Mouse (Mus musculus) embryo, embryonic 10 days (tissue): Measurements from ENCODE around the gene Edn2.

Experiments used
- DNase-seq: peaks from one replicate; pipeline ENCODE4 v3.0.0-alpha.2; 2015; ENCODE audit warnings: low spot score

Edn2 gene

DNA sequence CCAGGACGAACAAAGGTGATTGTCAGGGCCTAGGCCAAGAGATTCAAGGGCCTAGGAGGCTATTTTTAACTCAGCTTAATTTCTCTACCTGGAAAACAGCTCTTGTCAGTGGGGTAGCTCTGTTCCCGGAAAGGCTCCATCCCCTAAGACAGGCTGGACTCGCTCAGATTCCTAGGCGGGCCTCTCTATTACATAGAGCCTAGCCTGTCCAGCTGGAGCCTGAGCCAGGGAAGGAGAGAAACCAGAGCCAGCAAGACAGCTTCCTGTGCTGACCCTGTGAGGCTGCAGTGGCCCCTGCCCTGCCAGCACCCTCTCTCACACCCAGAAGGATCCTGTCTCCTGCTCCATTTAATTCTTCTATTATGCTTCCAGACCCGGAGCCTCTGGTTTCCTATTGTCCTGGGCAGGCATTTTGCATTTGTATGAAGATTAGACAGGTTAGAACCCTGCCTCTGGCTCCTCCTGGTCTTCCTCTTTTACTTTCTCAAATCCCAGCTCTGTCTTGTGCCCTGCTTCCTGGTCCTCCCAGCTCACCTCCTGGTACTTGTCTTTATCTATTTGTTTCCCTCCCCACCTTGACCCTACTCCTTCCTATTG, 2.2 kb upstream of the Edn2 start:
- DNase-seq = no peak

DNA sequence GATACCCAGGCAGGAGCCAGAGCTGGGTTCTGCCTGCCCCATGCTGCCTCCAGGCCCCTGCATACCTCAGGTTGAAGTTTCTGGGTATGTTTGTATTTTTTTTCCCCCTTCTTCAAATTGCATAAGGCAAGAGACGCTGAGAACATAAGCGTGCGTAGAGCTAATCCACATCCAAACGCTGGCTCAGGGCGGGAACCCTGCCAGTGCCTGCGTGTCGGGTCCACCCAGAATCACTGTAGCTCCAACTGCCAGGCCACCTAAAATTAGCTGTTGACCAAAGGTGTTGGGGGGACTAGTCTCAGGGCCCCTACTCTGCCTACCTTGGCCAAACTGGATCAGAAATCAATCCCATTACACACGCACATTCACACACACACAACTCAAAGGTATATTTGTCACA, 1.6 kb downstream of the Edn2 start:
- no peak for DNase-seq

DNA sequence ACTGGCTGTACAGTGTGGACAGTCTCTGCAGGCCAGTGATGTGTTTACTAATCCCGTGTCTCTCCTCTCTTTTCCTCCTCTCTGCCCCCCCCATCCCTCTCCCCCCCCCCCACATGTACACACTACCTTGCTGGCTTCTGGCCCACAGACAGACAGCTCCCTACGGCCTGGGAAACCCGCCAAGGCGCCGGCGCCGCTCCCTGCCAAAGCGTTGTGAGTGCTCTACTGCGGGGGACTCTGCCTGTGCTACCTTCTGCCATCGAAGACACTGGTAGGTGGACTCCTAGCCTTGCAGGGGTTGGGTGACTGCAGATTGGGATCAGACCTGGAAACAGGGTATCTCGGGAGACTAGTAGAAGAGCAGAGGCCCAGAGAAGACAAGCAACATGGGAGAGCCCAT, 2.2 kb downstream of the Edn2 start:
- DNase-seq = no peak

DNA sequence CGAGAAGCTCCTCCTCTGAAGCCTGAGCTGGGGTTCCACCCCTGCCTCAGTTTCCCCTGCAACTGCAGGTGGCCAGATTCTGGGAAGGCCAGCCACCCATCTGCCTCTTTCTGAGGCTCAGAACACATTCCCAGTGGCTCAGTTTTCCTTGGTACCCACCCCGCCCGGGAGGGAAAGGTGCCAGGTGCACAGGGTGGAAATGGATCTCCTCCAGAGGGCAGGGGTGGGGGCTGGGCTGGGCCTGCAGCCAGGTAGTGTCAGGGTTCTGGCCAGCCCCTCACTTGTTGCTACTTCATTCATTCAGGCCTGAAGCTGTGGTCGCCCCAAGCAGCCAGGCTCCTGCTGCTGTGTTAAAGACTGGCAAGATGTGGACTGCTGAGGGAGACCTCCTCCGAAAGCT, 3.3 kb downstream of the Edn2 start:
- no peak for DNase-seq

DNA sequence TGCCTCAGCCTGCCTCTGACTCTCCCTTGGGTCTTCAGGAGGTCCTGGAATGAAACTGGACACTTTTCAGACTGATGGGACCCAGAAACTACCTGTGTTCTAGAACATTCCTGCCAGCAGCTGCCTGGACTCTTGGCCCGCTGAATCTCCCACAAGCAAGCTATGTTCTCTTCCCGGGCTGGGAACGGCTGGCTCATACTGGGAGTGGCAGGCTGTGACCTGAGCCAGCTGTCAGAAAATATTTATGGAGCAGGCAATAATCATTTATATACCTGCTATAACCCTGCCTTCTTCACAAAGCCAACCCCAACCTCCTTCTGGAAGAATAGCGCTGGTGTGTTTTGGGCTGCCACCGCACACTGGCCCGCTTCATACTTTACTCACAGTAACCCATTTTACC, 6.8 kb downstream of the Edn2 start:
- no peak for DNase-seq

DNA sequence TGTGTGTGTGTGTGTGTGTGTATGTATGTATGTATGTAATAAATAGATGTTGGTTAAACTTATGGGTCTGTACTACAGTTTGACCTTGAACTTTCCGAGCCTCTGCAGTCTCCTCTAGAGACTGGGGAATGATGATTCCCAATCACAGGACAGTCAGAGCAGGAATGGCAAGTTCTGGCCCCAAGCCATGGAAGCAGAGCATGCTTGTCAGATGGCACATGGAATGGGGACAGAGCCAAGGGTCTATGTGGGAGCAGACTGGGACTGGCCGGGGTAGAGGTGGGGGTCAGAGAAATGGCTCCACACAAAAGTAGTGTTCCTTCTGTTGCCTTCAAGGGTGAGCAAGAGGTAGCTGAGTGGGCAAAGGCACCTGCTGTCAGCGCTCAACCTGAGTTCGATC, 7.3 kb downstream of the Edn2 start:
- DNase-seq = no peak

DNA sequence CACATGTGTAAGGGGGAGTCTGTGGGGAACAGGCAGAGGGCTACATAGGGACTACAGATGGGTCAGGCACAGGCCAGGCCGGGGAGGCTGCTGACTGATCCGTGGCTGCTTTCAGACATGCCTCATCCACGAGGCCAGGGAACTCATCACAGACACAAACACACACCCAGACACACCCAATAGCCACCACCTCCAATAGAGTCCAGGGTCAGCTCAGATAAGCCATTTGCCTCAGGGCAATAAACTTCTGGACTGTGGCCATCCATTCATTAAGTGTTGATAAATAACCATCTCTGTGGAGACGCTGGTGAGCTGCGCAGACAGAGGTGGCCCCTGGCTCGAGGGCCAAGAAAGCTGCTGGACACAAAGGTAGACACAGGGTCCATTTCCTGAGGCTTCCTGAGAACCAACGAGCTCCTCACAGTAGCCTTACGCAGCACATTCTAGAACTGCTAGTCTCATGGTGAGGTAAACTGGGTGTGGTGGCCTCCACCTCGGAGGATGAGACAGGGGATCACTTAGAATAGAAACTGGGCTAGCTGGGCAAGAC, 9.5 kb downstream of the Edn2 start:
- DNase-seq = no peak

DNA sequence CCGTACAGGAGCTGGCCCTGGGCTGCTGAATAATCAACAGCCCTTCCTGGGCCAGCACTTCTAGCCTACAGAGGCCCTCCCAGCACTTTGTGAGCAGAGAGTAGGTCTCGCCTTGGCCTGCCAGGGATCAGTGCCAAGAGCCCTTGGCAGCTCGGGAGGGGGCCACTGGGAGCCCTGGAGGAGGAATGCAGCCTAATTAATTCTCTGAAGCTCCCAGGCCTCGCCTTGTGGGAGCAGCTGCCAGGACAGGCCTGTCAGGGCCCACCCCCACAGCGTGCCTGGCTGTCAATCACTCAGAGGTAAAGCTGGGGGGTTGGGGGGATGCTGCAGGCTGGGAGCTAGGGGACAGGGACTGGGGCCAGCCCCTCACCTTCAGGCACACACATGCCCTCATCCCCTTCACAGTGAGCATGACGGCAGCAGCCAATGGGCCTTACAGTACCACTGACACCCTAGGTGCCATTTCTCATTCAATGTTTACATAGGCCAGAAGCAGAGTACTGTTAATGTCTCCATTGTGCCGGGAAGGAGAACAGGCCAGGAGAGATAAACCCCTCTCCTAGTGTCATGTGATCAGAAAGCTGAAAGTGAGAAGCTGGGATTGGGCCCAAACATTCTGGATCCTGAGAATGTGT, 11.2 kb downstream of the Edn2 start:
- DNase-seq = no peak

DNA sequence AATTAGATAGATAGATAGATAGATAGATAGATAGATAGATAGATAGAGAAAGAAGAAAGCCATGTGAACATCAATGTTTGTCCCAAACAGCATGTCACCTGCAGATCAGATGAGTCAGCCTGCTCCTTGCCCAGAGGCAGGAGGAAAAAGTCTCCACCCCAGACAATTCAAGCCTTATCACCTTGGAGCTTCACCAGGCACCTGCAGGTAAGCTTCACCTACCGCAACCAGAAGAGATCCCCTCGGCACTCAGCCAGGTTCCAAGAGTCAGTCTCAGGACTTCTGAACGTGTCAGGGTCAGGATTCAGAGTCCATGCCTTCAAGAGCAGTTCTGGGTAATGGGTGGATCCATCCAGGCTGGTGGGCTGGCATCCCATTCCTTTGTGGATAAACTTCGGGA, 18.1 kb downstream of the Edn2 start:
- DNase-seq = no peak

DNA sequence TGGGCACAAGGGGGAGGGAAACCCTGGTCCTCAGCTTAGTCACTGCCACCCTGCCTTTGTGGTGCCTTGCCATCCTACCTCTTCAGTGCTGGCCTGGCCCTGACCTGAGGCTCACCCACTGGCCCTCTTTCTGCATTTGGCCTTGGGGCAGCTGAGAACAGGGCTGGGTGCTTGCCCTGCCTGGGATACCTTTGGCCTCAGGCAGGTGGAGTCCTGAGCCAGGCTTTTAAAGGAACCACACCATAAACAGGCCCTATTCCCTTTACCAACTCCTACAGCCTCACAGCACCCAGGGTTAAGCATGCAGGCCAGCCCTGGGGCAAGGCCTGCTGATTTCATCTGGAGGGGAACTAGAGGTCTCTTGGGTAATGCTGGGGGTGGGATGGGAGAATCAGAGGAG, 19.5 kb downstream of the Edn2 start:
- DNase-seq = no peak

DNA sequence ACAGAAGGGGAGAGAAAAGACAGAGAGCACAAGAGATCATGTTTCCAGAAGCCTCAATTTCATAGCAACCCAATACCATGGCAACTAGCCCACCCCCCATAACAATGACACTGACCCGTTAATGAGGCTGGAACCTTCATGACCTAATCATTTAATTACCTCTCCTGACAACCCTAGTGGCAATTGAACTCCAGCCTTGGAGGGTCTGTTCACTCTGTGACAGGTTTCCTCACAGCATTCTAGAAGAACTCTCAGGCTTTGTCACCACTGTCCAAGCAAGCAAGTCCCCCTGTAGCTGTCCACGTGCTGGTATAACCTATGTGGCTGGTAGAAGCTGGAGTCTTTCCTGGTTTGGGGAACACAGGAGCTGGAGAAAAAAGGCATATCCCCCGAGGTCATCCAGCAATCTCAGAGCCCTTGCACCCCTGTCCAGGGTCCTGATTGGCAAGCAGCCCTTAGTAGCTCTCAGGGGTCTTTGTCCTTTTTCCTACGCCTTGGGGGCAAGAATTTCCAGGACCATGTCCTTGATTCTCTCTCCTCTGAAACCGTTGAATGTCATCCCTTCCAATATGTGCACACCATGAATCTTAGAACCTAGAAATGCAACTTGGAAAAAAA, 23.5 kb downstream of the Edn2 start:
- peak; percentile 66 for DNase-seq

DNA sequence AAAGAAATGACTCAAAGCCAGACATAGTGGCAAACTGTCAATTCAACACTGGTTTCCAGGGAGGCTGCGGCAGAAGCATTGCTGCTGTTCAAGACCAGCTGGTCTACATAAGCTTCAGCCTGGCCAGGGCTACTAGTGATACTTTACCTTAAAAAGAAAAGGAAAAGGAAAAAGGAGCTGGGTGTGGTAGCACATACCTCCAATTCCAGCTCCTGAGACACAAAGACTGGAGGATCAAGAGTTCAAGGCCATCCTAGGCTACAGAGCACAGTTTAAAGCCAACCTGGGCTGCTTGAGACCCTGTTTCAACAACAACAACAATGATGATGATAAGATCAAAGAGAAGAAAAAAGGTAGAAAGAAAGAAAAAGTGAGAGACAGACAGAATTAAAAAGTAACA, 25.4 kb downstream of the Edn2 start:
- DNase-seq = no peak

DNA sequence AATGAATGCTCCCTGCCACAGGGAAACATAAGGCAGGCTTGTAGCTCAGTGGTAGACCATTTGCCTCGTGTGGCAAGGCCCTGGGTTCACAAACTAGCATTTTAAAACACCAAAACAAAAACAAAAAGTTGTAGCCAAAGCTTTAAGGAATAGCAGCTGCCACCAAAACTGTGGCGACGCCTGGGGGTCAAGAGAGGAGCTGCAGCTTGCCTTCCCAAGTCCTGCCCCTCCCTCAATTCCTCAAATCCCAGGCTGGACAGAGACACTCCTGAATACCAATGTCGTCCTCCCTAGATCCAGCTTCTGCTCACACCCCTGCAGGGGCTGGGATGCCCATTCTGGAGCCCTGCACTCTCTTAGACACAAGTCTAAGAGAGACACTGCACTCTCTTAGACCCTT, 25.9 kb downstream of the Edn2 start:
- DNase-seq = peak; percentile 65

DNA sequence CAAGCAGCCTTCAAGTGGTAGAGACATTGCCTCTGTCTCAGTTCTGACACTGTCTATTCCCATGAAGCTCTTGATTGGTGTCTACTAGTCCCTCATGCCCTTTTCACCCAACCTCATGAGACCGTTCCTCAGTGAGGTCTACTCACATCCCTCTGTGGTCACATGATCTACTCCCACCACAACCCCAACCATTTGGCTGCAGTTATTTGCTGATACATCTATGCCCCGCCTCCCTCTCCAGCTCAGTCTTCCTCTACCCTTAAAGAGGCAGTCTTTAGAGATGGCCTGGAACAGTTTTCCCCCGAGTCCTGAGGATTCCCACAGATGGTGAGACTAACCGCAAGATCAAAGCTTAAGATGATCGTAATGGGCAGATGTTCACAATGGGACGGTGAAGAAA, 27.2 kb downstream of the Edn2 start:
- DNase-seq = no peak

DNA sequence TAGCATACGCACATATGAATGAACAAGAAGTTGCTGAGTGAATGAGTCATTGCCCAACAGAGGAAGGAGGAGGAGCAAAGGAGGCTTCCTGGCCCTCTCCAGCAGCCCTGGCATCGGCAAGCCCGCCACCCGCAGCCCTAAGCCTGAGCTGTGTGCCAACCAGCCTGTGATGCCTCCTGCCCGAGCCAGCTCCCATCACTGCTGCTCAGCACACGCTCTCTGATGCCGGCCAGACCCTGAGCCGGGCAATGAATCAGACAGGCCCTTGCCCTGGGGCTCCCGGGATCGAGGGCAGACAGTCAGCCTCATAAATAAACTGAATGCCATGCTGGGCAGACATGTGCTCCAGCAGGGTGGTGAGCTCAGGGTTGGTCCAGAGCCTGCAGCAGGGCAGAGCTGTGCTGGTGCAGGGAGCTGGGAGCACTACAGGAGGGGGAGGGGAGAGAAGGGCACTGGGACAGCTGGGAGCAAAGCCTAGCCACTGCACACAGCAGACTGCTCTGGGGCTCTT, 27.7 kb downstream of the Edn2 start:
- DNase-seq = no peak

DNA sequence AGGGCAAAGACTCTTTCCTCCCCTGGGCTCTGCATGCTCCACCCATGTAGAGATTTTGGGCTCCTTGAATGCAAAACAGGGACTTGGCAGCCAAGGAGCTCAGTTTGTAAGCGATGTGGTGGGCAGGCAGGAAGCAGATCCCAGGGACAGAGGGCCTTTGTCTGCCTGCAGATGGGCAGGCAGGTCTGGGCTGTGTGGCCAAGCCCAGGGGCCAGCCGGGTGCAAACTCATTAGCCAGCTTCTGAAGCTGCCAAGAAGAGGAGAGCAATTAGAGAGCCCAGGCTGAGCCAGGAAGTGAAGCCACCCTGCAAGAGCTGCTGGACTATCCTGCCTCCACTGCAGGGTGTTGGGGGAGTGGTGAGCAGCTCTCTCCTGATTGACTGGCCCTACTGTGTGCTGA, 28.9 kb downstream of the Edn2 start:
- DNase-seq = no peak

DNA sequence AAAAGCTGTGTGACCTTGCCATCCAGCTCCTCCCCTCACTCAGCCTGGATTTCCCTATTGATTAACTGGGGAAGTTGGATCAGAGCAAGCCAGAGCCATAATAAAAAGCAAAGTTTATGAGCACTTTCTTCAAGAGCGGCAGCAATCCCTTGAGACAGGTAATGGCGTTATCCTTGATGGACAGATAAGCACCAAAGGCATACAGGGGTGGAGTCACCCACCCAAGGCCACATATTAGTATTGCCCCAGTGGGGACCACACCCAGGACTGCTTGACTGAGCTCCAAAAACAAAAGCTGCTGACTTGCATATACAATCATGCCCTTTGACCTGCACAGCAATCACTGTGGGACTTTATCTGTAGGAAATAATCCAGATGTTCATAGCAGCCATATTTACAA, 31.0 kb downstream of the Edn2 start:
- no peak for DNase-seq

DNA sequence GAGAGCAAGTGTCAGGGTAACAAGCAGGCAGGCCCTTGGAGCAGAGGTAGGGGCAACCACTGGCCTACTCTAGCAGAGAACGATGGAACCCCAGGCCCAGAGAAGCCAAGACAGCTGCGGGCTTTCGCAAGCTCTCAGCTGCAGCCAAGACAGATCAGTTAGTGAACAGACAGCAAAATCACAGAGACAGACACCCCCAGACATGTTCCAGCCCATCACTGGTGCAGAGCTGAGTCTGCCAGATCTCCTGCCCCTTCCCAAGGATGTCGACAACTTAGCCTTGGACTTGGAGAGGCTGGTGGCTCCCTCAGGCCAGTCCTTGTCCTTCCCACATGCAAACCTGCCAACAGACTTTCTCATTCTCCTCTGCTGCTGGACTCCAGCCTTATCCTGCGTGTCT, 33.0 kb downstream of the Edn2 start:
- DNase-seq = no peak

DNA sequence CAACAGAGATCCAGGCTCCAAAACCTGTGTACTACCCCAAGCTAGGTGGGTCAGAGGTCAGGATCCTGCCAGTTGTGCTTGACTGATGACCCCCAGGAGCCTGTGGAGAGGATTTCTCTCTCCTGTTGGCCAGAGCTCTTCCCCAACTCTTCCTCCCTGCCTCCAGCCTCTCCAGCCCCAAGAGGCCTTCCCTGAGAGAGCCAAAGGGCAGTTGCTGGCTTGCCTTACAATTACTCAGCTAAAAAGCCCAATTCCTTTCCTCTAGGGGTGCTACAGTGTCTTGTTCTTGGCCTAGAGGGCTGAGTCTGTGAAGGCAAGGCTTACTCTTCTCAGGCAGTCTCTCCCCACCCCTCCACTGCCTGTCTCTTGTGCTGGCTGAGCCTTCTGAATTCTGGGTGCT, 34.0 kb downstream of the Edn2 start:
- DNase-seq = no peak

DNA sequence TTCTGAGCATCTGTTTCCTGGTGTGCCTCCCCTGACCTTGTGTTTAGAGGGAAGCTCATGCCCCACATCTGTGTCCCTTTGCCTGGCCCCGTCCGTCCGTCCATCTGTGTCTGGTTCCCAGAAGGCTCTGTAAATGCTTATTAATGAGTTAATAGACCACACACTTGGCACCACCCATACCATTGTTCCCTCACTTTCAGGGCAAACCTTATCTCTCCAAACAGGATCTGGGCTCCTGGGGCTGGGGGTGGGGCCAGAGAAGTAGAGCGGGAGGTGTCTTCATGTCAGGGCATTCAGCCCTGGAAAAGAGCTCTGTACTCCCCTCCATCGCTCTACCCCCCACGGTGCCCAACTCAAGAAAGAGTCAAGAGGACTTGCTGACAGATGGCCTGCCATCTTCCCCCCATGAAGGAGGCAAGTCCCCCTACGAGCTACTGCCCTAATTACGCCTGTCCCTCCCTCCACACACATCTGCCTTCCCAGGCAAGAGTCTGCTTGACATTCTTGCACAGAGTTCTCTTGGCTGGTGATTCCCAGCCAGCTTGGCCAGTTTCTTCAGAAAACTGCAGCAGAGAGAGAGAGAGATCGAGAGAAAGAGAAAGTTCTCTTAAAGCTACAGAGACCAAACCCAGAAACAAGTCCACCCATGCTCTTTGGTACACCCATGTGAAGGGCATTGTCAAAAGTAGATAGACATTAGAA, 38.3 kb downstream of the Edn2 start:
- DNase-seq = no peak

DNA sequence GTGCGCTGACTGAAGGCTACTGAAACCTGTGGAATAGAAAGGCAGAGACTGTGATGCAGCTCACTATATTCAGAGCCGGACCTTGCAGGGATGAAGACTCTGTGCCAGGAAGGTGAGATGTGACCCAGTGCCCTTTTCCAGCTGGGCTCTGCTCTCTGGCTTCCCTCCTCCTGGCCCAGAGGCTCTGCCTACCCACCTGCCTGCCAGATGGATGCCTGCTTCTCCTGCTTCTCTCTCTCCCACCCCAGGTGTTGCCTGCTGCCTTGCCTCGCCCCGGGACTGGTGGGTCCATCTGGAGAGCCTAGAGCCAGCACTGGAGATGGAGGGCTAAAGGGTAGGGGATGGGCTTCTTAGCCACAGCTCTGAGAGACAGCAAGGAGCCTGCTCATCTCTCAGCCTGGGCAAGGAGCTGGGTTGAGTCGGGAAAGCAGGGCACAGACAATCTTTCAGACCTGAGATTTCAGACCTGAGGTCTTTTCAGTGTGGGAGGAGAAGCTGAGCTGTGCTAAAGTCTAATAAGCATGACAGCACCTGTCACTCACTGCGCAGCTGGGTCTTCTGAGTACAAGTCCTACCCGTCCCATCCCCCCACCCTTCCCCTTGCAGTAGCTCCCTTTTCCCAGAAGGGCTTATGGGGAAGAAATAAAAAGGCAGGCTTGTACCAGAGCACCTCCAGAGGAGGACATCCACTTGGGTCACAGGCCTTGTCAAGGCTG, 39.7 kb downstream of the Edn2 start:
- DNase-seq = no peak

DNA sequence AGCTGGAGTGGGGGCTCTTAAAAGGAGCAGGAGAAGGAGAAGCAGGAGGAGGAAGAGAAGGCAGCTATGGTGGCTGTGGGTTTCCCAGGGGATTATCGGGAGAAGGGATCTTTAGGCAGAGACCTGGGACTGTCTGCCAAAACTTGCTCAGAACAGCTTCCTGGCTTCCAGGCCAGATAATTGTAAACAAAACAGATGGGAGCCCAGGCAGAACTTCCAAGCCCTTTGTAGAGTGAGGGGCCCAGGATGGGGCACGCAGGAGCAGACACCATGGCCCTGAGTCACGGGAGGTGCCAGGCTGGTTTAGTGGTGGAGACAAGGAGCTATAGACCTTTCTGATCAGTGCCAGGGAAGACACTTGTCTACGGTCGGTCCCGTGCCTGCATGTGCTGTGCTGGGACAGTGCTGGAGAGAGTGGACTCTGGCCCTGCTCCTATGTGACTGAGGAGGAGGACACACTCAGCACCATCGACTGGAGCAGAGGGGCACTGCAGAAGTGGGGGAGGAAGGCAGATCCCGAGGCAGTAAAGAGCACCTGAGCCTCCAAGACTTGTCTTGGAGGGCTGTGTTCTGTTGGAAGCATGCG, 43.4 kb downstream of the Edn2 start:
- DNase-seq = no peak
